Mouse (Mus musculus) kidney, adult 2 months (tissue): ENCODE data around the gene Kctd11. TPM values are rescaled to one million over a fixed set of nuclear protein-coding genes. Genes with fewer than 3 reads are reported as not detected.
A peak's percentile ranks its signal among the peaks of the same experiment; 100 is the strongest.

ENCODE experiments used
- DNase-seq: peaks from one replicate; pipeline ENCODE4 v3.0.0; 2021
- H3K27ac ChIP-seq: fragments of 200-500 bp; 2 replicates; pipeline ENCODE4 v1.5.1; 2012; ENCODE audit warnings: low read depth, low read length, control low read depth, inconsistent platforms; ENCODE audit not compliant: insufficient read depth
- H3K27me3 ChIP-seq: fragments of 200-500 bp; replicated peaks from 2 replicates; pipeline ENCODE4 v1.6.1; 2012; ENCODE audit warnings: mild to moderate bottlenecking, moderate library complexity, low read length, inconsistent platforms; ENCODE audit not compliant: control insufficient read depth, insufficient read depth
- H3K36me3 ChIP-seq: fragments of 200-500 bp; 2 replicates; pipeline ENCODE4 v1.6.1; 2012; ENCODE audit warnings: mild to moderate bottlenecking, moderate library complexity, low read length, inconsistent platforms; ENCODE audit not compliant: control insufficient read depth, insufficient read depth
- H3K4me1 ChIP-seq: fragments of 200-500 bp; 2 replicates; pipeline ENCODE4 v1.6.1; 2011; ENCODE audit warnings: low read length; ENCODE audit not compliant: control insufficient read depth, insufficient read depth
- H3K4me3 ChIP-seq: fragments of 200-500 bp; 2 replicates; pipeline ENCODE4 v1.5.1; 2011; ENCODE audit warnings: mild to moderate bottlenecking, low read depth, low read length, control low read depth; ENCODE audit not compliant: insufficient read depth
- CTCF ChIP-seq: fragments of 200-500 bp; conservative IDR thresholded peaks from 2 replicates; pipeline ENCODE4 v1.5.1; 2011; ENCODE audit warnings: low read depth, mild to moderate bottlenecking, control low read depth, low read length, moderate library complexity, mixed read lengths; ENCODE audit not compliant: insufficient read depth, insufficient read length
- POLR2A ChIP-seq: fragments of 200-500 bp; IDR thresholded peaks from one replicate; pipeline ENCODE4 v1.6.1; 2011; ENCODE audit warnings: low read depth, low read length, control low read depth
- WGBS: fragments of 180-500 bp; shearing (Covaris S2); methylation state at CpG from one replicate; pipeline ENCODE4 v1.1.7; 2018; 5-methylcytosine and 5-hydroxymethylcytosine counted together
- polyA plus RNA-seq: library from polyadenylated mRNA; depleted of rRNA; stranded (reverse); fragments of >200 nt; gene quantifications from 2 replicates; pipeline ENCODE4 v1.2.3, GENCODE M21; 2012

Gene Kctd11
- polyA plus RNA-seq, 1 experiment = 4.8 TPM

DNA sequence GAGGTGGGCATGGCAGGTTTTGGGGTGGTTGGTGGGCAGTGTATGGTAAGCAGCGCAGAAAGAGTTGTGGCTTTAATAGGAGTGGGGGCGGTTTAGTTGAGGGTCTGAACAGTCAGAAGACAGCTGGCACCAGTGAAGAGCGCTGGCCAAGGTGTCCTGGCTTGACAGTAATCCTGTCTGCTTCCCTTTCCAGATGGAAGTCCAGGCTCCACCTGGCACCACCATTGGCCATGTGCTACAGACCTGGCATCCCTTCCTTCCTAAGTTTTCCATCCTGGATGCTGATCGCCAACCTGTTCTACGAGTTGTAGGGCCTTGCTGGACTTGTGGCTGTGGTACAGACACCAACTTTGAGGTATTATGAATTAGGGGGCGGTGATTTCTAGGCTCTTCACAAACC, 33.2 kb downstream of the Kctd11 start:
- 98% methylated on average over 6 of the region's 6 CpGs for WGBS
- TF ChIP-seq CTCF (no peak), POLR2A (no peak)
- Histone ChIP-seq H3K4me1 (peaks cover 8% of the 10 kb centered on the region; the same call in 1 of the 2 replicates), H3K27ac (no peak overlapping the region), H3K4me3 (no peak overlapping the region), H3K36me3 (no peaks in the 10 kb centered on the region), H3K27me3 (no peaks in the 10 kb centered on the region)
- DNase-seq = no peak

- WGBS = 12% methylated on average over 37 of the region's 37 CpGs
- TF ChIP-seq CTCF = no peak
- TF ChIP-seq POLR2A = no peak
These were observed 34.2 kb downstream of the Kctd11 start for GRCm38 (mm10) chr11:69846738-69847688.

DNA sequence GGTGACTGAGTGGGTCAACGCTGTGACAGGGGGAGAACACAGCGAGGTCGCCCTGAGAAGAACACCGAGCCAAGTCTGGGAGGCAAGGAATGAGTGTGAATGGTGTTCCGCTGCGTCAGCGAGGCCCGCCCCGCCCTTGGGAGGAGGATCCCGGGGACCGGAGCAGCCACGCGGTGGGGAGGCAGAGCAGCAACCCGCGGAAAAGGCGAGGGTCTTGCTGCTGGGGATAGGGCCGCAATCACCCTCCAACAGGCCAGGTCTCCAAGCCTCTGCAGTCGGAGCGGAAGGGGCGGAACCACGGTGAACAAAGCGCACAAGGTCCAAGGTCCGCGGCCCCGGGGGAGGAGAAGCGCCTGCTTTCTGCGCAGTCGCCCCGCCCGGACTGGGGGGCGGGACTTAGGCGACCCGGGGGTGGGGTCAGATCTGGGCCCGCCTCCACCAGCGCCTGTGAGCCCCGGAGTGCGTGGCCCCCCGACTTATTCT, 35.0 kb downstream of the Kctd11 start, which contains the start of gene Plscr3:
Plscr3 (plus strand) TSS at position 179 of the 483 bp plus-strand sequence.
- Histone ChIP-seq H3K27me3 (no peaks in the 10 kb centered on the region), H3K4me1 (peaks cover 8% of the 10 kb centered on the region; the same call in 1 of the 2 replicates), H3K27ac (peak within 1 kb of the TSS; percentile 92), H3K36me3 (no peaks in the 10 kb centered on the region), H3K4me3 (peak within 1 kb of the TSS; percentile 65)
- WGBS = under 1% methylated on average over 37 of the region's 38 CpGs
- TF ChIP-seq CTCF = no peak
- peak; percentile 67 for TF ChIP-seq POLR2A
- DNase-seq = peak; percentile 97

More at GRCm38 (mm10) chr11:69846738-69847688, 34.2 kb downstream of the Kctd11 start:
- Histone ChIP-seq H3K4me1 (peaks cover 8% of the 10 kb centered on the region; the same call in 1 of the 2 replicates), H3K27ac (peak overlapping the region; percentile 37), H3K36me3 (no peaks in the 10 kb centered on the region), H3K4me3 (peak overlapping the region; percentile 65), H3K27me3 (no peaks in the 10 kb centered on the region)
- DNase-seq = peak; percentile 32

DNA sequence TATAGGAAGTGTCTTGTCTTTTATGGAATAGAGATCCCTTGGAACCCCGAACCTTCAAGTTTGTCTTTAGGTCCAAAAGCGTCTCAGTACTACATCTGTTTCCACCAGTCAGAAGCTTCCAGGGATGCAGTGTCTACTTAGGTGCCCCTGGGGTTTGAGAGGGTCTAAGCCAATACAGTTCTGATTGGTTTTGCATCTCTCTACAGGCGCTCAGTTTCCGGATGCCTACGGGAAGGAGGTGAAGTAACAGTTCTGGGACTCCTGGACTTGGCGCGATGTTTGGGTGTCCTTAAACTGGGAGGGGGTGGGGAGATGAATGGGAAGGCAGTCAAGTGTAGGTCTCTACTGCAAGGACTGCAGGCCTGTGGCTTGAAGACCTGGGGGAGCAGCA, 42.5 kb downstream of the Kctd11 start:
- no peak for DNase-seq
- TF ChIP-seq POLR2A = no peak
- peak overlapping the region; percentile 90 for H3K27ac ChIP-seq
- H3K36me3 ChIP-seq = no peaks in the 10 kb centered on the region
- H3K27me3 ChIP-seq = no peaks in the 10 kb centered on the region
- H3K4me1 ChIP-seq = peaks cover 6% of the 10 kb centered on the region
- peak overlapping the region; percentile 91 for H3K4me3 ChIP-seq
- WGBS = under 1% methylated on average over 7 of the region's 7 CpGs

- TF ChIP-seq POLR2A (peak; percentile 66), CTCF (no peak)
- Histone ChIP-seq H3K27me3 (no peaks in the 10 kb centered on the region), H3K27ac (peak within 1 kb of the TSS; percentile 90), H3K4me3 (peak within 1 kb of the TSS; percentile 91), H3K36me3 (no peaks in the 10 kb centered on the region), H3K4me1 (peaks cover 6% of the 10 kb centered on the region)
- peak; percentile 99 for DNase-seq
- WGBS = under 1% methylated on average over 34 of the region's 34 CpGs
These were observed 43.1 kb downstream of the Kctd11 start, which contains the start of gene Tmem256 for GRCm38 (mm10) chr11:69837952-69838713. Gene Tmem256, plus strand, starts transcription at chr11:69838514.

DNA sequence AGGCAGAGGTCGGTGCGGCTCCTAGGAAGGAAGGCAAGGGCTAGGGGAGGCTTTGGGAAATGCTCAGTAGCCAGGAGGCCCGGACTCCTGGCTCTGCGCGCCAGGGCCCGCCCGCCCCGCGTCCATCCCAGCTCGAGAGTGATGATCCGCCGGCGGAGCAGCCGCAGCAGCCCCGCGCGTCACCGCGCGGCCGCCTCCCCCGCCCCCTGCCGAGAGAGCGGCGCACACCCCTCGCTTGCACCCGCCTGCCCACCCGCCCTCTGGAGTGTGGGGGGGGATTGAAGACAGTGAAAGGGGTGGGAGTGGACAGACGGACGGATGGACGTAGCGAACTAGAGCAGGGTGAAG, 43.6 kb downstream of the Kctd11 start, which contains the start of gene Nlgn2:
Nlgn2 (minus strand) TSS at position 181 of the 348 bp plus-strand sequence.
- TF ChIP-seq POLR2A = no peak
- no peak for TF ChIP-seq CTCF
- H3K27ac ChIP-seq = peak within 1 kb of the TSS; percentile 90
- peak within 1 kb of the TSS; percentile 91 for H3K4me3 ChIP-seq
- no peaks in the 10 kb centered on the region for H3K27me3 ChIP-seq
- H3K36me3 ChIP-seq = no peaks in the 10 kb centered on the region
- WGBS = under 1% methylated on average over 32 of the region's 32 CpGs
- peaks cover 6% of the 10 kb centered on the region for H3K4me1 ChIP-seq
- no peak for DNase-seq
